Mouse (Mus musculus) liver, embryonic 14.5 days (tissue): ENCODE measurements at regions not wholly inside any gene's neighbourhood (a gene's known extent, or its start where the extent isn't known, plus 50 kb on each side); places are given as distances from the start of the nearest gene placed in this dataset.

Experiments
- CTCF ChIP-seq: IDR thresholded peaks from 2 replicates; pipeline ENCODE4 v1.5.1; 2016; ENCODE audit warnings: antibody characterized with exemption, low read depth, control low read depth
- EP300 ChIP-seq: IDR thresholded peaks from 2 replicates; pipeline ENCODE4 v1.6.1; 2016; ENCODE audit warnings: antibody characterized with exemption, low read depth

GRCm38 (mm10) chr14:99706004-99706403 is 407.5 kb downstream of the Klf5 start:
- TF ChIP-seq CTCF (no peak), EP300 (no peak)
